Mouse (Mus musculus): ENCODE measurements around the gene Tmcc2. TPM values are rescaled to one million over a fixed set of nuclear protein-coding genes. Genes with fewer than 3 reads are reported as not detected.

The Tmcc2 gene
- 3.5 and 3.8 TPM in 2 replicates for polyA plus RNA-seq (2012; rRNA removed; ENCODE audit: low replicate concordance)

GRCm38 (mm10) chr1:132390691-132391579, at the start of gene Tmcc2:
Gene Tmcc2, minus strand, starts transcription at chr1:132391281.

DNA sequence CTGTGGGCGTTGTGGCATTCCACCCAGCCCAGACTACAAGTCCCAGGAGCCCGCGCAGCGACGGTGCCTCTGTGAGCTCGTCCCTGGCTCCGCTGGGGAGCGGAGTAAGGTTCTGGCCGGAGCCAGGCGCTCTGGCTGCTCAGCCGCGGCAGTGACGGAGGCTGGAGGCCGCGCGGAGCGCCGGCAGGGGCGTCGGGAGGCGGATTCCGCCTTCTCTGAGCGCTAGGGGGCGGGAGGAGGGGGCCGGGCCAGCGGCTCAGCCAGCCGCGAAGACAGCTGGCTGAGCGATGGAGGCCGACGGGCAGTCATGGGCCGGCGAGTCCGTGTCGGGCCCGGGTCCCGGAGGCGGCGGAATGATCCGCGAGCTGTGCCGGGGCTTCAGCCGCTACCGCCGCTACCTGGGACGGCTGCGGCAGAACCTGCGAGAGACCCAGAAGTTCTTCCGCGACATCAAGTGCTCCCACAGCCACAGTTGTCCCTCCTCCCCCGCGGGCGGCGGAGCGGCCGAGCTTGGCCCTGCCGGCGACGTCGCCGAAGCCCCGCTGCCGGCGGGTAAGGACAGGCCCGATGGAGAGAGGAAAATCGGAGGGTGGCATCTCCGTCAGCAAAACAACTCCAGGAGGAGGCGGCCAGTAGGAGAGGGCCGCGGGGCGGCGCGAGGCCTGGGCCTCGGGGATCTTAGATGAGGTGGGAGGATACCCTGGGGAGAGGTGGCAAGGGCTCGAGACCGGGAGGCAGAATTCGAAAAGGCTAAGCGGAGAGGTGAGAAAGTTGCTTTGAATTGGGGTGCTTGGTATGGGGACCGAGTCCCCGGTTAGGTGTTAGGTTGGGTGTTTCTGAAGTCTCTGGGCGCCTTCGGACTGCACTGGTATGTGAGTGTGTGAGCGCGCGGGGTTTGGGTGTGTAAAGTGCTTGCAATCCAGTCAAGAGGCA, 26.5 kb upstream of the Tmcc2 start, which contains the start of gene Dstyk:
TSS of gene Dstyk (plus strand) at position 237 of the 933 bp plus-strand sequence.

DNA sequence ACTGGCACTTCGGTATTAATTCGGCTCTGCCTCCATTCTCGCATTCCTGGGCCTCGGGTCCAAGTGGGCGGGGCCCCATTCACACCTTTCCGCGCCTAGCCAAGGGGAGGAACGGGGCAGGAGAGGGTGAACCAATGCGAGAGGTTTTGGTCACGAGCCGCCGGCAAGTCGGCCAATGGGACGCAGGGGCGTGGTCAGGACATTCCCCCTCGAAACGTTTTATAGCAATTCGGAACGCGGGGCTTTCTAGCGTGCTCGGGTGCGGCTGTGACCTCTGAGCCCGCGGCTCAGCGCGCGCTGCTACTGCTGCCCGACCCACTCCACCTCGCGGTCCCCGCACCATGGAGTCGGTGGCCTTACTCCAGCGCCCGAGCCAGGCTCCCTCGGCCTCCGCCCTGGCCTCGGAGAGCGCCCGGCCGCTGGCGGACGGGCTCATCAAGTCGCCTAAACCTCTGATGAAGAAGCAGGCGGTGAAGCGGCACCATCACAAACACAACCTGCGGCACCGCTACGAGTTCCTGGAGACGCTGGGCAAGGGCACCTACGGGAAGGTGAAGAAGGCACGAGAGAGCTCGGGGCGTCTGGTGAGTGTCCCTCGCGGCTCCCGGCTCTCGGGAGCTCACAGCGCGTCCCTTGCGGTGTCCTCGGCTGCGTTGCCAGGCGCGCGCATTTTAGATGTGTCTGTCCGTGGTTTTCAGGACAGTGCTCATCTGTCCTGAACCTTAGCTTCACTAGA, 75.0 kb downstream of the Tmcc2 start, which contains the start of gene Nuak2:
TSS of gene Nuak2 (plus strand) at position 238 of the 736 bp plus-strand sequence.

Other genes with a start within 250 kb of the Tmcc2 start
- gene Lemd1, start 199.8 kb downstream of the Tmcc2 start, polyA plus RNA-seq (2012; rRNA removed; ENCODE audit: low replicate concordance), result not detected in 2 replicates
- not detected in 2 replicates for gene AC124108.1, start 199.8 kb downstream of the Tmcc2 start, polyA plus RNA-seq (2012; rRNA removed; ENCODE audit: low replicate concordance)
- not detected in 2 replicates for gene Gm10188, start 161.5 kb downstream of the Tmcc2 start, polyA plus RNA-seq (2012; rRNA removed; ENCODE audit: low replicate concordance)
- 0.71 and 0.77 TPM in 2 replicates for gene Klhdc8a, start 92.7 kb downstream of the Tmcc2 start, polyA plus RNA-seq (2012; rRNA removed; ENCODE audit: low replicate concordance)
- 17.4 and 74.3 TPM in 2 replicates for gene Nuak2, start 75.2 kb downstream of the Tmcc2 start, polyA plus RNA-seq (2012; rRNA removed; ENCODE audit: low replicate concordance)
- 1.8 and 2.6 TPM in 2 replicates for gene Dstyk, start 26.3 kb upstream of the Tmcc2 start, polyA plus RNA-seq (2012; rRNA removed; ENCODE audit: low replicate concordance)
- gene Rbbp5, start 86.1 kb upstream of the Tmcc2 start, polyA plus RNA-seq (2012; rRNA removed; ENCODE audit: low replicate concordance), result 4.0 and 4.2 TPM in 2 replicates
- 0.94 and 1.1 TPM in 2 replicates for gene Tmem81, start 114.9 kb upstream of the Tmcc2 start, polyA plus RNA-seq (2012; rRNA removed; ENCODE audit: low replicate concordance)
- 0.06 and 0.22 TPM in 2 replicates for gene Cntn2, start 152.0 kb upstream of the Tmcc2 start, polyA plus RNA-seq (2012; rRNA removed; ENCODE audit: low replicate concordance)

Data from duodenum, adult 2 months (tissue).